Mouse (Mus musculus): Measurements from ENCODE around the gene Adh7.

Adh7 gene

GRCm38 (mm10) chr3:138217631-138218264, at the start of gene Adh7:
Gene Adh7, plus strand, starts transcription at chr3:138217760.
- no peak for DNase-seq (ENCODE audit: low read depth)

GRCm38 (mm10) chr3:138173291-138173690, 44.3 kb upstream of the Adh7 start:
- peak; percentile 21 for DNase-seq (ENCODE audit: low read depth)

- no peak for DNase-seq (ENCODE audit: low read depth)
Observed at GRCm38 (mm10) chr3:138175551-138175950, 42.0 kb upstream of the Adh7 start.

- no peak for DNase-seq (ENCODE audit: low read depth)
Observed at GRCm38 (mm10) chr3:138182019-138182418, 35.5 kb upstream of the Adh7 start.

GRCm38 (mm10) chr3:138183371-138183770, 34.2 kb upstream of the Adh7 start:
- DNase-seq (ENCODE audit: low read depth): no peak

GRCm38 (mm10) chr3:138185290-138185689, 32.3 kb upstream of the Adh7 start:
- no peak for DNase-seq (ENCODE audit: low read depth)

GRCm38 (mm10) chr3:138185995-138186930, 31.3 kb upstream of the Adh7 start:
- no peak for DNase-seq (ENCODE audit: low read depth)

GRCm38 (mm10) chr3:138192260-138192659, 25.3 kb upstream of the Adh7 start:
- peak; percentile 16 for DNase-seq (ENCODE audit: low read depth)

GRCm38 (mm10) chr3:138193683-138194302, 23.8 kb upstream of the Adh7 start, which contains the start of gene 4930579F01Rik:
Gene 4930579F01Rik, minus strand, starts transcription at chr3:138193825.
- no peak for DNase-seq (ENCODE audit: low read depth)

GRCm38 (mm10) chr3:138197093-138197492, 20.5 kb upstream of the Adh7 start:
- no peak for DNase-seq (ENCODE audit: low read depth)

- DNase-seq (ENCODE audit: low read depth): no peak
Observed at GRCm38 (mm10) chr3:138197556-138197955, 20.0 kb upstream of the Adh7 start.

GRCm38 (mm10) chr3:138197973-138198721, 19.4 kb upstream of the Adh7 start:
- peak; percentile 89 for DNase-seq (ENCODE audit: low read depth)

GRCm38 (mm10) chr3:138198722-138199068, 18.9 kb upstream of the Adh7 start:
- DNase-seq (ENCODE audit: low read depth): no peak

- DNase-seq (ENCODE audit: low read depth): no peak
Observed at GRCm38 (mm10) chr3:138208821-138209220, 8.7 kb upstream of the Adh7 start.

GRCm38 (mm10) chr3:138210432-138211075, 7.0 kb upstream of the Adh7 start:
- peak; percentile 66 for DNase-seq (ENCODE audit: low read depth)

GRCm38 (mm10) chr3:138212431-138212951, 5.1 kb upstream of the Adh7 start:
- DNase-seq (ENCODE audit: low read depth): no peak

GRCm38 (mm10) chr3:138215395-138215989, 2.1 kb upstream of the Adh7 start:
- DNase-seq (ENCODE audit: low read depth): no peak

- no peak for DNase-seq (ENCODE audit: low read depth)
Observed at GRCm38 (mm10) chr3:138216091-138216490, 1.5 kb upstream of the Adh7 start.

- no peak for DNase-seq (ENCODE audit: low read depth)
Observed at GRCm38 (mm10) chr3:138221116-138221515, 3.6 kb downstream of the Adh7 start.

GRCm38 (mm10) chr3:138222511-138222910, 5.0 kb downstream of the Adh7 start:
- no peak for DNase-seq (ENCODE audit: low read depth)

- peak; percentile 84 for DNase-seq (ENCODE audit: low read depth)
Observed at GRCm38 (mm10) chr3:138222952-138223351, 5.4 kb downstream of the Adh7 start.
